Mouse (Mus musculus) spleen, adult 2 months (tissue): ENCODE measurements around the gene A930004D18Rik. TPM values are rescaled to one million over a fixed set of nuclear protein-coding genes. Genes with fewer than 3 reads are reported as not detected.

Source experiments
- DNase-seq, 2 experiments: peaks; one replicate each; pipeline versions ENCODE4 v3.0.0 to v3.0.0-alpha.2; 2012 to 2021; ENCODE audit warnings: low spot score in 2 of 2, low read depth in 1 of 2
- H3K27ac ChIP-seq: fragments of 200-500 bp; 2 replicates; pipeline ENCODE4 v1.5.1; 2012; ENCODE audit warnings: low read length, inconsistent platforms; ENCODE audit not compliant: insufficient read depth
- H3K27me3 ChIP-seq: fragments of 200-500 bp; 2 replicates; pipeline ENCODE4 v1.6.1; 2012; ENCODE audit warnings: mild to moderate bottlenecking, moderate library complexity, low read length, inconsistent platforms; ENCODE audit not compliant: control insufficient read depth, insufficient read depth
- H3K36me3 ChIP-seq: fragments of 200-500 bp; 2 replicates; pipeline ENCODE4 v1.6.1; 2012; ENCODE audit warnings: mild to moderate bottlenecking, low read length, inconsistent platforms; ENCODE audit not compliant: control insufficient read depth, insufficient read depth
- H3K4me1 ChIP-seq: fragments of 200-500 bp; 2 replicates; pipeline ENCODE4 v1.6.1; 2011; ENCODE audit warnings: inconsistent platforms; ENCODE audit not compliant: control insufficient read depth, insufficient read depth, insufficient read length
- H3K4me3 ChIP-seq: fragments of 200-500 bp; 2 replicates; pipeline ENCODE4 v1.5.1; 2011; ENCODE audit warnings: mild to moderate bottlenecking, inconsistent platforms; ENCODE audit not compliant: insufficient read depth, insufficient read length; ENCODE audit errors: extremely low read depth
- CTCF ChIP-seq: fragments of 200-500 bp; IDR thresholded peaks from 2 replicates; pipeline ENCODE4 v1.5.1; 2011; ENCODE audit warnings: mild to moderate bottlenecking, inconsistent platforms; ENCODE audit not compliant: insufficient read depth, insufficient read length, insufficient replicate concordance; ENCODE audit errors: extremely low read depth
- POLR2A ChIP-seq: fragments of 200-500 bp; IDR thresholded peaks from 2 replicates; pipeline ENCODE4 v1.6.1; 2011; ENCODE audit warnings: low read depth, low read length, inconsistent platforms
- WGBS: fragments of 180-500 bp; shearing (Covaris S2); methylation state at CpG from one replicate; pipeline ENCODE4 v1.1.7; 2018; 5-methylcytosine and 5-hydroxymethylcytosine counted together
- polyA plus RNA-seq: library from polyadenylated mRNA; depleted of rRNA; stranded (reverse); fragments of >200 nt; gene quantifications from 2 replicates; pipeline ENCODE4 v1.2.3, GENCODE M21; 2012

A930004D18Rik gene
- polyA plus RNA-seq, 1 experiment, result 1.1 TPM

DNA sequence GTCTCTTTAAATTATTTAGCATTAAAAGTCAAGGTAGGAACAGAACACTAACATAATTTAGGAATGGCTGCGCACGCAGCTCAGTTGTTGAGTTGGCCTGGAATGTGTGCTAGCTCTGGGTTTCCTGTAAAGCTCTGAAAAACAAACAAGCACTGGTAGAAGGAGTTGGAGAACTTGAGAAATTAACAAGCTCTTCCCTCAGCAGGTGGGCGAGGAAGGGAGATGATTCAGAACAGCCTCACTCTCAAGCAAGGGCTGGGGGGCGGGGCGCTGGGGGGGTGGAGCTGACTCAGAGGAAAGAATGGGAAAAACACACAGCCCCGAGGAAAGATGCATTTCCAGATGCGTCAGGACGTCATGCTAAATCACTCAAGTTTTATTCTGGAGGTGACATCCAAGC lies 32.4 kb downstream of the A930004D18Rik start:
- Histone ChIP-seq H3K27ac (no peak overlapping the region), H3K27me3 (no peaks in the 10 kb centered on the region), H3K4me1 (no peaks in the 10 kb centered on the region), H3K4me3 (no peak overlapping the region), H3K36me3 (no peaks in the 10 kb centered on the region)
- no peak for DNase-seq
- TF ChIP-seq CTCF (no peak), POLR2A (no peak)
- WGBS, result 74% methylated on average over 8 of the region's 8 CpGs

DNA sequence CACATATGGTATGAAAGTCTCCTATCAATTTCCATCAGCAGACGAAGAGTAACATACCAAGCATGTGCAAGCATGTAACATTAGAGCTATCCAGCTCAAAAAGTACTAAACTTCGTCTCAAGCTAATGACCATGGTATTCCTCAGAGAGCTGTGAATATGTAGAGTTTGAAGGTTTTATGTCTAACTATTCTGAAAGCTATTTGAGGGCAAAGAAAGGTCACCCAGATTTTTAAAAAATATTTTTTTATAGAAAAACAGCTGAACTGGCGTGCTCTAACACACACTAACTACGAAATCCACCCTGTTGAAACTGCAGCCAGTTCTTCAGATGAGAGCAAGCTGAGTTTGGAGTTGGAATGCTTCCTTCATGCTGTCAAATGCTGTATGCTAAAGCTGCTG lies 33.3 kb downstream of the A930004D18Rik start:
- Histone ChIP-seq H3K36me3 (no peaks in the 10 kb centered on the region), H3K4me1 (no peaks in the 10 kb centered on the region), H3K27me3 (no peaks in the 10 kb centered on the region), H3K4me3 (no peak overlapping the region), H3K27ac (no peak overlapping the region)
- no peak for TF ChIP-seq POLR2A
- TF ChIP-seq CTCF, result no peak
- 83% methylated on average over 4 of the region's 4 CpGs for WGBS
- no peak for DNase-seq

DNA sequence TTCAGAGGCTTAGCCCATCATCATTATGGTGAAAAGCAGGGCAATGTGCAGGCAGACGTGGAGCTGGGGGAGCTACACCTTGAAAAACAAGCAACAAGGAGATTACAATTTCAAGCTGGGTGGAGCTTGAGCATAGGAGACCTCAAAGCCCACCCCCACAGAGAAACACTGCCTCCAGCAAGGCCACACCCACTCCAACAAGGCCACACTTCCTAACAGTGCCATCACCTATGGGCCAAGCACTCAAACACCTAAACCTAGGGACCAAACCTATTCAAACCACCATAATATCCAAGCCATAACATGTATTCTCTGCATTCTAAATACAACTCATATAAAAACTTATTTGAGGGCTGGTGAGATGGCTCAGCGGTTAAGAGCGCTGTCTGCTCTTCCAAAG lies 35.2 kb downstream of the A930004D18Rik start:
- 95% methylated on average over 3 of the region's 3 CpGs for WGBS
- no peak for DNase-seq
- H3K36me3 ChIP-seq, result no peaks in the 10 kb centered on the region

DNA sequence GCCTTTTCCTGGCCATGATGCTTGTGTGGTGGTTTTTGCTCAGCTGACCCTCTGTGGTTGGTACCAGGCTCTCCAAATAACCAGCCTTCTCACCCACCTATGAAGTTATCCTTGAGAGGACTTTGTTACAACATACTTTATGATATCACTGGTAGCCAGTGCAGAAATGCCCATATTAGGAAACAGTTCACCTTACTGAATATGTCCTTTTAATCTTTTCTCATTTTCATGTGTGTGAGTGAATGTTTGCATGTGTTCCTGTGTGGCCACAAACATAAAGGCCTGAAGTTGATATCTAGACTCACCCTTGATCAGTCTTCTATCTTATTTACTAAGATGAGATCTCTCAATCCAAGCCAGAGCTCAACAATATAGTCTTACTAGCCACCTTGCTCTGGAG lies 40.7 kb downstream of the A930004D18Rik start, which contains the start of gene H2al2a:
TSS of gene H2al2a (minus strand) at position 101 of the 400 bp plus-strand sequence.
- no peak for TF ChIP-seq POLR2A
- no peak for TF ChIP-seq CTCF
- H3K27ac ChIP-seq, result no peak within 1 kb of the TSS

More for the DNA sequence above, 35.2 kb downstream of the A930004D18Rik start:
- H3K27me3 ChIP-seq, result no peaks in the 10 kb centered on the region
- H3K27ac ChIP-seq, result no peak overlapping the region
- TF ChIP-seq POLR2A, result no peak
- TF ChIP-seq CTCF, result no peak
- no peak overlapping the region for H3K4me3 ChIP-seq
- H3K4me1 ChIP-seq, result no peaks in the 10 kb centered on the region

DNA sequence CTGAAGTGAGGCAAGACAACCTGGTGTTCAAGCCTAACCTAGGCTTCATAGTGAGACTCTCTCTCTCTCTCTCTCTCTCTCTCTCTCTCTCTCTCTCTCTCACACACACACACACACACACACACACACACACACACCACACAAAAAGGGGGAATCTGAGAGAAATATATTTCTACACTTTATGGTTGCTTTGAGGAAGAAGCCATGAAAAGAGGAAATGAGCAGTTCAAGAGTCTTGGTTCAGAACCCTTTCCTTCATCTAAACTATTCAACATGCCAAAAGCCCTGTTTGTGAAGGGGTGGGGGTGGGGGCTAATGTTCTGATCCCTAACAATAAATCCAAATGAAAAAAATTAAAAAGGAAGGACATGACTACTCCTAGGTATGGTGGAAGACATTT lies 48.0 kb downstream of the A930004D18Rik start:
- no peak overlapping the region for H3K4me3 ChIP-seq
- DNase-seq, result no peak
- no peak overlapping the region for H3K27ac ChIP-seq
- no peaks in the 10 kb centered on the region for H3K36me3 ChIP-seq
- H3K27me3 ChIP-seq, result no peaks in the 10 kb centered on the region
- H3K4me1 ChIP-seq, result no peaks in the 10 kb centered on the region; the same call in none of the 2 replicates
- TF ChIP-seq POLR2A (no peak), CTCF (no peak)

More for the DNA sequence above, 40.7 kb downstream of the A930004D18Rik start, which contains the start of gene H2al2a:
- H3K4me1 ChIP-seq, result no peaks in the 10 kb centered on the region; the same call in 1 of the 2 replicates
- H3K4me3 ChIP-seq, result no peak within 1 kb of the TSS
- H3K36me3 ChIP-seq, result no peaks in the 10 kb centered on the region
- no peaks in the 10 kb centered on the region for H3K27me3 ChIP-seq
- no peak for DNase-seq

DNA sequence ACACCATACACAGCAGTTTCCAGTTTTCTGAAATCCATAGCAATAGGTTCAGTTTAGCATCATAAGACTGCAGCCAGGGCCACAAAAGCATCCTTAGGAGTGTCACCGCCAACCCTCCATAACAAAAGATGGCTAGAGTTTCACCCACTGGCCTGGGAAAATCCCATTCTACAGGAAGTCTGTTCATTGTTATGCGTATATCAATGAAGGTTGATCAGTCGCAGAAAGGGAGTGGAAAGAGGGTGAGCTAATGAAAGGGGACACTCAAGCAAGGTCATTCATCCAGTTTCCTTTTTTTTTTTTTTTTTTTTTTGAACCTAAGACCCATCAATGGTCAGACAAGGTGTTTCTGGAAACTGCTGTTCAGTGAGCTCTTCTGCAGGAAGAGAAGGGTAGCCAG lies 48.4 kb downstream of the A930004D18Rik start:
- H3K27me3 ChIP-seq, result no peaks in the 10 kb centered on the region
- no peak overlapping the region for H3K4me3 ChIP-seq
- 81% methylated on average over 3 of the region's 3 CpGs for WGBS
- TF ChIP-seq POLR2A (no peak), CTCF (no peak)
- no peaks in the 10 kb centered on the region; the same call in none of the 2 replicates for H3K4me1 ChIP-seq
- H3K27ac ChIP-seq, result no peak overlapping the region
- DNase-seq, result no peak
- H3K36me3 ChIP-seq, result no peaks in the 10 kb centered on the region

DNA sequence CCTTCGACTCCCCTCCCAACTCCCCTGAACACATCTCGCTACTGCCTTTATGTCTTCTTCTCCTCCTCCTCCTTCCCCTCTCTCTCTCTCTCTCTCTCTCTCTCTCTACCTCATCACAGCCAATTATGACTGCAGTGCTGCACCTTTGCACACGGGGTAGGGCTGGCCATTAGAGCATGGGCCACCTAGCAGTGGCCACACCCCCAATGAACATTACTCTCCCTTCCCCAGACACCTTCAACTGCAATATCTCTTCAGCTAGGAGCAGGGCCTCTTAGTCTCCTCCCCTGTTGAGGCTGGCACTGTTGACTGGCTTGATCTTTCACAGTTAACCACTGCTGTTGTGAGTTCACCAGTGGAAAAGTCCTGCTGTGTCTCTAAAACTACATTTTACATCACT lies 50.8 kb downstream of the A930004D18Rik start:
- Histone ChIP-seq H3K4me1 (no peaks in the 10 kb centered on the region; the same call in 1 of the 2 replicates), H3K4me3 (no peak overlapping the region), H3K27ac (no peak overlapping the region), H3K27me3 (no peaks in the 10 kb centered on the region), H3K36me3 (no peaks in the 10 kb centered on the region)
- DNase-seq, result no peak
- 86% methylated on average over 3 of the region's 3 CpGs for WGBS
- TF ChIP-seq POLR2A (no peak), CTCF (no peak)

DNA sequence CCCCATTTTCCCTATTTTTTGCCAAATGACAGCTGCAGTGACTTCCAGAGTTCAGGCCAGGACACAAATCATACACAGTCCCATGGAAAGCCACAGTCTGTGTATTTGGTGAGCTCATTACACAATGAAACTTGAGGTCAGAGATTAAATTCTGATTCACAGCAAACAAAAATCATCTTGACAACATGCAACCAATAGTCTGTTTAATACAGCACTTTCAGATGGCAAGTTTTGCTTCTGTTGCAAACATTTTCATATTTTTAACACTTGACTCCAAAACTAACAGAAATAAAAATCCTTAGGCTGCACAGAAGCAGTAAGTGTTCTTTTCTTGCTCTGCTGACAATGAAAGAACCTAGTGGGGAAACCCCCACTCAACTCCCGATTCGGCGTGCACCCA lies 52.8 kb downstream of the A930004D18Rik start:
- H3K4me3 ChIP-seq, result no peak overlapping the region
- no peak for DNase-seq
- H3K4me1 ChIP-seq, result no peaks in the 10 kb centered on the region; the same call in 1 of the 2 replicates
- no peaks in the 10 kb centered on the region for H3K27me3 ChIP-seq
- TF ChIP-seq CTCF (no peak), POLR2A (no peak)
- no peaks in the 10 kb centered on the region for H3K36me3 ChIP-seq
- WGBS, result 89% methylated on average over 3 of the region's 3 CpGs
- H3K27ac ChIP-seq, result no peak overlapping the region
